Mouse (Mus musculus) limb, embryonic 11.5 days (tissue): ENCODE results near the gene Rgcc. TPM values are rescaled to one million over a fixed set of nuclear protein-coding genes. Genes with fewer than 3 reads are reported as not detected.

Source experiments
- ATAC-seq: fragments of 200-750 bp; cut with Nextera tagmentation; 2 replicates; pipeline ENCODE4 v1.8.0; 2017; ENCODE audit warnings: low read depth; ENCODE audit not compliant: insufficient number of reproducible peaks, low FRiP score, low TSS enrichment
- DNase-seq: peaks from one replicate; pipeline ENCODE4 v3.0.0-alpha.2; 2015; ENCODE audit warnings: low spot score
- H3K27ac ChIP-seq: fragments of 300-500 bp; sonication (generic); replicated peaks from 2 replicates; pipeline ENCODE4 v1.5.1; 2014; ENCODE audit warnings: low read depth, mild to moderate bottlenecking, low read length
- H3K27me3 ChIP-seq: fragments of 300-500 bp; sonication (generic); 2 replicates; pipeline ENCODE4 v1.6.1; 2014; ENCODE audit warnings: mild to moderate bottlenecking, low read length, mixed read lengths; ENCODE audit not compliant: control insufficient read depth, insufficient read depth
- H3K36me3 ChIP-seq: fragments of 300-500 bp; sonication (generic); 2 replicates; pipeline ENCODE4 v1.6.1; 2014; ENCODE audit warnings: mild to moderate bottlenecking, low read length, moderate library complexity, mixed read lengths; ENCODE audit not compliant: control insufficient read depth, insufficient read depth
- H3K4me1 ChIP-seq: fragments of 300-500 bp; sonication (generic); 2 replicates; pipeline ENCODE4 v1.6.1; 2014; ENCODE audit warnings: low read length, mixed read lengths; ENCODE audit not compliant: control insufficient read depth, insufficient read depth
- H3K4me2 ChIP-seq: fragments of 300-500 bp; sonication (generic); 2 replicates; pipeline ENCODE4 v1.6.1; 2014; ENCODE audit warnings: low read depth, mild to moderate bottlenecking, moderate library complexity; ENCODE audit not compliant: severe bottlenecking
- H3K4me3 ChIP-seq: fragments of 300-500 bp; sonication (generic); 2 replicates; pipeline ENCODE4 v1.5.1; 2014; ENCODE audit warnings: low read depth, low read length
- H3K9ac ChIP-seq: fragments of 300-500 bp; sonication (generic); 2 replicates; pipeline ENCODE4 v1.6.1; 2014; ENCODE audit warnings: mild to moderate bottlenecking, low read length
- H3K9me3 ChIP-seq: fragments of 300-500 bp; sonication (generic); 2 replicates; pipeline ENCODE4 v1.6.1; 2016; ENCODE audit warnings: low read length; ENCODE audit not compliant: control insufficient read depth
- WGBS: fragments of 180-500 bp; shearing (Covaris S2); extraction: QIAGEN DNeasy Blood & Tissue Kit; methylation state at CpG from one replicate; pipeline ENCODE4 v1.1.7; 2014; 5-methylcytosine and 5-hydroxymethylcytosine counted together
- polyA plus RNA-seq: library from polyadenylated mRNA; unstranded; fragments of >200 nt; fragmentation: Nextera tagmentation; extraction: Ambion mirVana; gene quantifications from 2 replicates; pipeline ENCODE4 v1.2.1, GENCODE M21; 2014

Gene Rgcc
- polyA plus RNA-seq, 1 experiment from 2014 or later, result 19.6 TPM

DNA sequence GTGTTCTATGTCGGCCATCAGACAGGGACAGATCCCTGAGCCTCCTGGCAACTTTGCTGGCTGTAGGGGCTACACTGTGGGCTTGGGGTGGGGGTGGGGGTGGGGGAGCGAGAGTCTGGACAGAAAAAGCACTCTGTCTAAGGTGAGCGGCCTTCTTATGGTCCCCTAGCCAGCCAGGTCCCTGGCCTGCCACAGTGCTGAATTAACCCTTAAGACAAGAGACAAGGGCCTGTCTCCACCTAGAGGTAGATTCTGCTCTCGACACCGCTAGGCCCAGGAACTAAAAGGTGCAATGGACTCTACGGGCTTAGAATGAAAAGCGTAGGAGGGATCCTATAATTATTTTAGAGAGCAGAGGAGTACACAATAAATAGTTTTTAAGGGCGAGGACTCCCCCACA lies 19.7 kb upstream of the Rgcc start:
- Histone ChIP-seq H3K36me3 (no peaks in the 10 kb centered on the region), H3K4me3 (no peak overlapping the region), H3K4me2 (no peak overlapping the region), H3K9me3 (no peaks in the 10 kb centered on the region), H3K9ac (no peak overlapping the region), H3K27ac (no peak overlapping the region), H3K27me3 (no peaks in the 10 kb centered on the region), H3K4me1 (no peaks in the 10 kb centered on the region)
- 23% methylated on average over 8 of the region's 8 CpGs for WGBS
- DNase-seq (peak; percentile 46), ATAC-seq (0 out of 2 replicates have a peak, but pooled peaks have one; percentile 54)

DNA sequence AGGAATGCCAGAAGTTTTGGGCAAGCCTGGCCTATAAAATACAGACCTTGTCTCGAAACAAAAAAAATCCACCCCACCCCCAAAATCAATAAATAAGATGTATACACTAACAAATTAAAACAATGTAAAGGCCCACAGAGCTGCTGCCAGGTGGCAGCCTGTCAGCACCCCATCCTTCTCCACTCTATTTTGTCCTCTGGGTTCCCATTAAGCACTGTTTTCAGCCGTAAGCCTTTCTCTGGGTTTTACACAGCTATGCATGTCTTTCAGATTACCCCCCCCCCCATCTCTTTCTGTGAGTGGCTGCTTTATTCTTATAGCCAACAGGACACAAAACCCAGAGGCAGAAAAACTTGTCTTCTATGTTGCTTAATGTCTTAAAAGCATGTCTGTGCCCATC lies 16.2 kb upstream of the Rgcc start:
- no peak for ATAC-seq

DNA sequence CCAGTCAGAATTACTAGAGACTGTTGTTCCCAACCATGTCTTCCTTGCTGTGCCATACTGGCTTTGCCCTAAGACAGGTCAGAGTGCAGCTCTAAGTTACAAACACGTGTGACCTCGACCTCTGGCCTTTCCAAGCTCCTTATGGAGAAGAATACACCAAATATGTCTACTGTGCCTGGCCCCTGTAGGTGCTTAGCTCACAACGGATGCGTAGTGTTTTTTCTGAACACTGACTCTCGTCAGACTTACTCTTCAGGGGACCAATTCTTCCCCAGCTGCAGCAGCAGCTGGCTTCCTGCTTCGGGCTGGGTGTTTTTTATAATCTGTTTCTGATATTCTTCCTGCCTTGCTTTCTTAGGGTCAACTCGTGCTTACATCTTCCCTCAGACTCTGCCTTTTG lies 14.4 kb upstream of the Rgcc start:
- H3K27ac ChIP-seq, result no peak overlapping the region
- H3K4me2 ChIP-seq, result no peak overlapping the region
- no peak overlapping the region for H3K4me3 ChIP-seq
- H3K4me1 ChIP-seq, result 0 out of 2 replicates have a peak, but pooled peaks cover 8% of the 10 kb centered on the region
- ATAC-seq, result no peak
- DNase-seq, result no peak
- H3K36me3 ChIP-seq, result no peaks in the 10 kb centered on the region
- no peak overlapping the region for H3K9ac ChIP-seq
- WGBS, result 49% methylated on average over 7 of the region's 7 CpGs
- H3K27me3 ChIP-seq, result no peaks in the 10 kb centered on the region
- H3K9me3 ChIP-seq, result no peaks in the 10 kb centered on the region

More for the DNA sequence above, 16.2 kb upstream of the Rgcc start:
- peak; percentile 62 for DNase-seq
- H3K36me3 ChIP-seq, result no peaks in the 10 kb centered on the region
- H3K9me3 ChIP-seq, result no peaks in the 10 kb centered on the region
- 0 out of 2 replicates have a peak, but pooled peaks cover 2% of the 10 kb centered on the region for H3K4me1 ChIP-seq
- no peak overlapping the region for H3K4me3 ChIP-seq
- 34% methylated on average over 2 of the region's 2 CpGs for WGBS
- no peaks in the 10 kb centered on the region for H3K27me3 ChIP-seq
- H3K27ac ChIP-seq, result no peak overlapping the region
- H3K4me2 ChIP-seq, result no peak overlapping the region
- H3K9ac ChIP-seq, result no peak overlapping the region

DNA sequence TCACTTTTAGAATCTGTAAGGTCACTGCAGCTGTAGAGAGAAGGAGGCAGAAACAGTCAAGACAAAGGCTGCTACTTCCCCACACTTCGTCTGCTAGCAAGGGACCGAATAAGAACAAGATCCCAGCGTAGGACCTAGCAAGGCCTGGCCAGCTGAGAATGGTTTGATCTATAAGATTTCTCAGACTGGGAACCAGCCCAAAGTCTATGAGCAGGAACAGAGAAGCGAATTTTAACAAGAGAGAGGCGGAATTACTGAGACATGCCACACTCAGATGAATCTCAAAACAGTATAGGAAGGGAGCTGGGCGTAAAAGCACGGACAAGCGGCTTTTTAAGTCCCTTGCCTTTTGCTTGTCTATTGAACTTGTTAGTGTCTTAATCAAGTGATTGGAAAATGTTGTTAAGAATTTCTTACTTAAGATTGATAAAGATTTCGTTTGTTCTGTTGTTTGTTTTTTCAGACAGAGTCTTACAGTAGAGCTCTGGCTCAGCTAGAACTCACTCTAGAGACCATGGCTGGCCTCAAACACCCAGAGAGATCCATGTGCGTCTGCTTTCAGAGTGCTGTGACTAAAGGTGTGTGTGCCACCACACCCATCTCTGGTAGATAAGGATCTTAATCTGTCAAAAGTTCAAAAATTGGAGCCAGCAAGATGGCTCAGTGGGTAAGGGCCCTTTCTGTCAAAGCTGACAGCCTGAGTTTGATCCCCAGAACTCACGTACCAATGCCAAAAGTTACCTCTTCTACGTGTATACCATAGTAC lies 13.0 kb upstream of the Rgcc start:
- DNase-seq (no peak), ATAC-seq (no peak)
- Histone ChIP-seq H3K9ac (no peak overlapping the region), H3K4me1 (0 out of 2 replicates have a peak, but pooled peaks cover 8% of the 10 kb centered on the region), H3K27me3 (no peaks in the 10 kb centered on the region), H3K4me3 (no peak overlapping the region), H3K36me3 (no peaks in the 10 kb centered on the region), H3K9me3 (no peaks in the 10 kb centered on the region), H3K4me2 (no peak overlapping the region), H3K27ac (no peak overlapping the region)
- 88% methylated on average over 12 of the region's 12 CpGs for WGBS

DNA sequence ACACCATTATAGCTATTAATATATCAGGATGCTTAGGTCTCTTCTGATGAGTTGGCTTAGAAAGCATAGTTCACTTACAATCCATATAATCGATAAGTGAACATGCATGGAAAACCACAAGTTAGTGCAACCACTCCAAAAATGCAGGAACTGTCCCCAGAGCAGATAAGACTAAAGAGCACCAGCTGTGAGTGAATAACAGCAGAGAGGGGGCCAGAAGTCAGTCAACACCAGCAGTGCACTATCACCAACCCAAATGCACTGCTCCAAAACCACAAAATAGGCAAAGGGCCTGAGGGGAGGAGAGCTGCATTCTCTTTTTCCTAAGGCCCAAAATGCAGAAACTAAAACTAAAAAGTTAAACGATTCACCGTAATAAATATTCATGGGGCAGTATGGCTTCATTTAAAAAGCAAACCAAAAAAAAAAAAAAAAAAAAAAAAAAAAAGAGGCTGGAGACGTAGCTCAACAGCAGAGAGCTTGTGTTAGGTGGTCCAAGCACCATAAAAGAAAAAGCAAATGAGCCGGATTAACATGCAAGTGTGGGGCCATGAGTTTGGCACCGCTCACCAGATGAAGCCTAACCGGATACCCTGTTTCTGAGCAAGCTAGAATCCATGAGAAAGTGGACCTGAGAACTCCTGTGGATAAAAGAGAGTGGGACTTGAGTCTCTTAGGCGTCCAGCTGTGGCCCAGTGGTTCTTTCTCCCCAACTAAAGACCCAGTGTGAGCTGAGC lies 12.2 kb upstream of the Rgcc start:
- ATAC-seq (no peak), DNase-seq (no peak)
- H3K4me3 ChIP-seq, result no peak overlapping the region
- WGBS, result 79% methylated on average over 8 of the region's 8 CpGs
- no peaks in the 10 kb centered on the region for H3K9me3 ChIP-seq
- no peak overlapping the region for H3K4me2 ChIP-seq
- no peaks in the 10 kb centered on the region for H3K36me3 ChIP-seq
- 0 out of 2 replicates have a peak, but pooled peaks cover 11% of the 10 kb centered on the region for H3K4me1 ChIP-seq
- H3K9ac ChIP-seq, result no peak overlapping the region
- H3K27me3 ChIP-seq, result no peaks in the 10 kb centered on the region
- no peak overlapping the region for H3K27ac ChIP-seq

DNA sequence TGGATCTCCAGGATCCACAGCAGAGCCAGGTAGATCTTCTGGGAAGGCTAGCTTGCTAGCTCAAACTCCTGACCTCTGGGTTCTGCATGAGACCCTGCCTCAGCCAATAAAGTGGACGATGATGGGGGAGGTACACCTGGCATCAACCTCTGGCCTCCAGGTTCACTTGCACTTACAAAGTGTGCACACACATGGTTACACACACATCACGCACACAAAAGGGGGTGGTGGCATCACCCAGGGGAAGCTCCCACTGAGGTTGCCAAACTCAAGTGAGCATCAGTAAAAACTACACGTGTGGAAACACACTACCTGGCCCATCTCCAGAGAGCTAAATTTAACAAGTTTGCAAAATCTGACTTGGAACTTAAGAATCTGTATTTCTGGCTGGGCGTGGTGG lies 11.3 kb upstream of the Rgcc start:
- Histone ChIP-seq H3K4me1 (0 out of 2 replicates have a peak, but pooled peaks cover 11% of the 10 kb centered on the region), H3K9me3 (no peaks in the 10 kb centered on the region), H3K4me2 (no peak overlapping the region), H3K27ac (no peak overlapping the region), H3K9ac (no peak overlapping the region), H3K4me3 (no peak overlapping the region), H3K36me3 (no peaks in the 10 kb centered on the region), H3K27me3 (no peaks in the 10 kb centered on the region)
- no peak for ATAC-seq
- 79% methylated on average over 4 of the region's 4 CpGs for WGBS
- DNase-seq, result no peak

DNA sequence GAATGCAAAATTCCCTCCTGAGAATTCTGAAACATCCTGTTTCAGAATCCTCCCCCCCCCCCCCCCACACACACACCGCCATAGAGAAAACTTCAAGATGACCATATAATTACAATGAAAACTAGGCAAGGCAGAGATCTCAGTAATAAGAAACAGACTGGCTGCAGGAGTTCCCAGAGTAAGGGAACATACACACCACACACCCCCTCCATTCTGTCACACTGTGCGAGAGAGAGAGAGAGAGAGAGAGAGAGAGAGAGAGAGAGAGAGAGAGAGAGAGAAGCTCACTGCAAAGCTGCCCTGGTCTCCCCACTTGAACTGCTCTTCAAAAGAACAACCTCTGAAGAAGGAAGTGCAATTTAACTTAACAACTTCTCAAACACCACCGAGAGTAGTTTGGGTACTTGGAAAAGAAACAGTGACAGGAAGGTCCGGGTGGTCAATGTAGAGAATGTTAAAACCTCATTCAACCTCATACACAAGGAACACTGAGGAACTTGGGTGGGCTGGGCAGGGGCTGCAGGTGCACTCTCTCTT lies 10.5 kb upstream of the Rgcc start:
- 26% methylated on average over 3 of the region's 4 CpGs for WGBS
- Histone ChIP-seq H3K4me1 (0 out of 2 replicates have a peak, but pooled peaks cover 11% of the 10 kb centered on the region), H3K9ac (no peak overlapping the region), H3K9me3 (no peaks in the 10 kb centered on the region), H3K27ac (no peak overlapping the region), H3K36me3 (no peaks in the 10 kb centered on the region), H3K27me3 (no peaks in the 10 kb centered on the region), H3K4me3 (no peak overlapping the region), H3K4me2 (no peak overlapping the region)
- no peak for ATAC-seq
- DNase-seq, result no peak

DNA sequence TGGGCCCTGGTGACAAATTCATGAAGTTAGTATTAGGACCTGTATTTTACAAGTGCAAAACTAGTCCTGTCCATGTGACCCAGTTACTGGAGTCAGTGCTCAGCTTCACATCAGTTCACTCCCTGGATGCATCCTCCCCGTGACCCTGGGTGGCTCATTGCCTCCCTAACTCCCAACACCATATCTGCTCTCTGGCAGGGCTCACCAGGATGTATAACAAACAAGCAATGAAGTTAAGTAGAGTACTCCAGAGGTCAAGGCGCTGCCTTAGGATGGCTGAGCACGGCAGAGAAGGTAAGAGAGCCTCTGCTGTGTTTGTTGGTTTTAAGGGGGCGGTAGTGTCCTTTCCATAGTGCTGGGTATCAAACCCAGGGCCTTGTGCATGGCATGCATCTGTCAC lies 7.7 kb upstream of the Rgcc start:
- Histone ChIP-seq H3K9me3 (no peaks in the 10 kb centered on the region), H3K4me3 (no peak overlapping the region), H3K36me3 (no peaks in the 10 kb centered on the region), H3K9ac (no peak overlapping the region), H3K27me3 (no peaks in the 10 kb centered on the region), H3K4me2 (no peak overlapping the region), H3K27ac (no peak overlapping the region), H3K4me1 (0 out of 2 replicates have a peak, but pooled peaks cover 9% of the 10 kb centered on the region)
- DNase-seq (no peak), ATAC-seq (no peak)
- 54% methylated on average over 4 of the region's 4 CpGs for WGBS
